Mouse (Mus musculus) large intestine, adult 2 months (tissue): ENCODE data around the gene Bcor. TPM values are rescaled to one million over a fixed set of nuclear protein-coding genes. Genes with fewer than 3 reads are reported as not detected.

Experiments used
- DNase-seq: peaks from one replicate; pipeline ENCODE4 v3.0.0-alpha.2; 2012; ENCODE audit warnings: low read depth, low spot score
- WGBS: fragments of 180-500 bp; shearing (Covaris S2); methylation state at CpG from one replicate; pipeline ENCODE4 v1.1.7; 2018; 5-methylcytosine and 5-hydroxymethylcytosine counted together
- polyA plus RNA-seq: library from polyadenylated mRNA; depleted of rRNA; stranded (reverse); fragments of >200 nt; gene quantifications from 2 replicates; pipeline ENCODE4 v1.2.3, GENCODE M21; 2012

Bcor gene
- polyA plus RNA-seq, 1 experiment: 5.5 TPM

DNA sequence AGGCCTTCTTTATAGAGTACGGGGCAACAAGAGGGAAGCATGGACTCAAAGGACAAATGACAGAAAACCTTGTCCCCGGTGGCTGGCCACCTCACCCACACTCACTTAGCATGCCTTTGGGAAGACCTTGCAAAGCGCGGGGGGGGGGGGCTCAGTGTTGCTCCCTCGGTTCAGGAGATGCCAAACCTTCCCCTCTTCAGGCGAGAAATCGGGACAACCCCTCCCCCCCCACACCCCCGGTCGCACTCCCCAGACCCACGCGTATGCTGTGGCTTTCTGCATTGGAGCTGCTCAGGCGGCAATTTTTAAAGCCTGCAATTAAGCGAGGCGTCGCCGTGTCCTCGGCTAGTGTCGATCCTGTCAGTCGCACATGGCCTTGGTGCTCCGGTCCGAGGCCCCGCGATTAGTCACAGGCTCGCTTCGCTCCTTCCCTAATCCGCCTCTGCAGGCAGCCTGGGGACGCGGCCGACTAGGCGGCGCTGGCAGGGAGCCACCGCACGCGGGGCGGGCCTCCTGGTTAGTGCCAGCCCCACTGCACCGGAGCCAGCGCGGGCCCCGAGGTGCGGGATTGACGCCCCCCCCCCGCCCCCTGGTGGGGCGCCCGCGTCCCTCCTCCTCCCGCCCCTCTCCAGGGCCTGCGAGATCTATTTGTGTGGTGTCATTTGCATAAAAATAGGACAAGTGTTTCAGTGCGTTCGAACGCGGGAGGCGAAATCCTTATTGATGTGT is 70.6 kb downstream of the Bcor start:
- WGBS: 7% methylated on average over 38 of the region's 52 CpGs
- DNase-seq: no peak

DNA sequence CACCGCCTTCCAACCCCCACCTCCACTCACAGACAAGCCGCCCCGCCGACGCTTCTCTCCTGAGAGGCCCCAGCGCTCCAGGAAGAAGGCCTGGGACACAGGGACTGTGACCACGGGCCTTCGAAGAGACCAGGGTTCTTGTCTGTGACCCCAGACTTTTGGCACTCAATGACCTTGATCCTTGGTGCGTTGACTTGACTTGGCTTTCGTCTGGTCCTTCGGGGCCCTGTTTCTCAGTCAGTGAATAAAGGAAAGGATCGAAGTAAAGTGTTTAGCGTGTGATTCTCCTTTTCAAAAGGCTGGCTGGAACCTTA is 71.2 kb downstream of the Bcor start:
- WGBS: 8% methylated on average over 13 of the region's 13 CpGs

DNA sequence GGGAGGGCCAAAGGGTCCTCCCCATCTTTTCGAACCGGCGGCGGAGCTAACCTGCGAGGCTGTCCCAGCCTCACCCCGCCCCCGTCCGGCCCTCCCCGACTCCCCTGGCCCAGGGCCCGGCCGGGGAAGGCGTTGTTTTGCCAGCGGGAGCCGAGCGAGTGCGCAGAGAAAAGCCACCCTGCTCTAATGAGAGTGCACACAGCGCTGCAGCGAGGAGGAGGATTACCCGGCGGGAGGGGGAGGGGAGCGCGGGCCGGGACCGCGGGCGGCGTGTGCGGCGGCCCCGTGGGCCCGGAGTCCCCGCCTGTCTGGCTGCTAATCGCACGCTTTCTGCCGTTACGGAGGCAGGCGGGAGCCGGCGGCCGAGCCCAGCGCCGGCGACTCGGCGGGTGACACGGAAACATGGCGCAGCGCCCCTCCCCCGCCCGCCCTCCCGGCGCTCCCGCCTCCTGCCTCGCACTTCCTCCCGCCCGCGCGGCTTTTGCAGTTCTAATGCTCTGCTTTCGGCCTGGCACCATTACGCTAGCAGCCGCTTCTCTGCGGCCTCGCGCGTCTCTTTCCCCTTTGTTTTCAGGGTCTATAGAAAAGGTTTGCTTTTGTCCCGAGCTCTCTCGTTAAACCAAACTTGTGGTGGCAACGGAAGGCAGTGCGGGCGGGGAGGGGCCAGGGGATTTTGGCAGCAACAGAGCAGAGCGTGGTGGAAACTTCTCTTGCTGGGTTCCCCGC is 71.7 kb downstream of the Bcor start:
- WGBS: 5% methylated on average over 69 of the region's 72 CpGs
- DNase-seq: no peak

More for the DNA sequence above, 71.2 kb downstream of the Bcor start:
- DNase-seq: no peak

DNA sequence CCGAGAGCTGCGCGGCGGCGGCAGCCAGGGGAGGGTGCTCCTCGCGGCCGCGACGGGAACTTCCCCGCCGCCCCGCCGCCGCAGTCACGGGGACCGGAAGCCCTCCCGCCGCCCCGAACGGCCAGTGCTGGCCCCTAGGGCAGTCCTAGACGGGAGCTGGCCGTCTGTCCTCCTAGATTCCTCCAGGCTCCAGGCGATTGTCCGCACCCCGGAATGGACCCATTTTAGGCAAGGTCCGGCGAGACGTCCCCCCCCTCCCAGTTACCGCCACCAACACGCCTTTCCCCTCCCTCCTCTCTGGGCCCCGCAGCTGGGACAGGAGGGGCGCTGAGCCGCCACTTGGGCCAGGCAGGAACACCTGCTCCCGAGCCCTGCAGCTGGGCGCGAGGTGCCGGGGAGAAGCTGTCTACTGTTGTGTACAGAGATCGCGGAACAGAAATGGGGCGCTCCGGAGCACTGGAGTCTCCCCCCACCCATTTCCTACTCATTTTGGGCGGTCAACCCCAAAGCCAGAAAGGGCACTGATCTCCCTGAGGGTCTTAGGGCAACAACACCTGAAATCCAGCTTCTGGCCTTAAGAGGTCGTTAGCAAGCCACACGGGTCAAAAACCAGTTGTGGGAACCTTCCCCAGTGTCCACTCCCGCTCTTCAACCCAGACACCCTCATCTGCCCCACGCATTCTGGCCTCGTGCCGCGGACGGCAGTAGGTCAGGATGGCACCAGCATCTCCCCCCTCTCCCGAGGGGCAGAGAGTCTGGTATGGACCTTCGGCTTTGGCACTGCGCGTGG is 72.4 kb downstream of the Bcor start:
- no peak for DNase-seq

DNA sequence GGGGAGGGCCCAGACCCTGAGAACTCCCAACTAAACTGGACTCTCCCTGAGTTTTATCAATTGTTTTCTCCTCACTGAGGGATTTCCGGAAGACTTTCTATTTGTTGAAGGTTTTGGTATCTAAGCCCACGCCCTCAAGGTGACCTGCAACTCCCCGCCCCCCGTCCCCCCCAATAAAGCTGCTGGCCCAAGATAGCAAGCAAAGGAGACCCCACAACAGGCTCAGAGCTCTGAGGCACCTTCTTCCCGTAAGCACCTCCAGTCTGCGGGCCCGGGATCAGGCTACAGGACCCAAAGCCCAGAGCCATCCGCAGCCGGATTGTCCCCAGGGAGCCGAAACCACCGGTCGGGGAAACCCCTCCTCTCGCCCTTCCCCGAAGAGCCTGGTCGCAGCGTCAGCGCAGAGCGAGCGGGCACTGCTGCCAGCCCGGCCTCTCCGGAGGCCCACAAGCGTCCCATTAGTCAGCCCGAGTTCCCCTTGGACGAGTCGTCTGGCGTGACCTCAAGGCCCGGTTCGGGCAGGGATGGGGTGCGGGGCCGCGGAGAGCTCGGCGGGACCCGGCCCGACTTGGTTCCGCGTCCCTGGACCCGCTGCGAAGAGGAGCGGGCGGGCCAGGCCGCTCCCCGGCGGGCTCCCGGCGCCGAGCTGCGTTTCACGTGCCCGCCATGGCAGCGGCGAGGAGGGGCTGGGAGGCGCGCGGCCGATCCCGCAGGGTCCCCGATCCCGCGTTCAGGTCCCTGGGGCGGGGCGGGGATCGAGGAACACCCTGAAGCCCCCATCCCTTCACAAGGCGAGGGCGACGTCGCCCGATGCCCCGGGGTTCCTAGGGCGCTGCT is 73.3 kb downstream of the Bcor start:
- WGBS: 4% methylated on average over 66 of the region's 70 CpGs
- DNase-seq: no peak

More for the DNA sequence above, 72.4 kb downstream of the Bcor start:
- 5% methylated on average over 55 of the region's 55 CpGs for WGBS

DNA sequence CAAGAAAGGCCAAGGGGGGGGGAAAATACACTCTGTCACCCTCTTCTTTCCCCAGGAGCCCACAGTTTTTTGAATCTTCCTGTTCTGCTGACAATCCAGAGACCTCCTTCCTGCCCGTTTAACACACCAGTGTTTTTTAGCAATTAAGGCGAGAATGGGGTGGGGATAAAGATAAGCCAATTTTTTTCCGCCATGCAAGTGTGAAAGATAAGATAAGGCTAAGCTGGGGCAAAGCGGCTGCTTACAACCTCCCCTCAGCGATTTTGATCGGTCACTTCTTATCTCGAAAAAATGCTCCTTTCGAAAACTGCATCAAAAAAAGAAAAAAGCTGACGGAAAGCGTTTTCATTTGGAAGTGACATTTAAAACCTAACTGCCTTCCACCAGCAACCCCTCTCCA is 74.2 kb downstream of the Bcor start:
- 28% methylated on average over 10 of the region's 10 CpGs for WGBS
- DNase-seq: no peak

DNA sequence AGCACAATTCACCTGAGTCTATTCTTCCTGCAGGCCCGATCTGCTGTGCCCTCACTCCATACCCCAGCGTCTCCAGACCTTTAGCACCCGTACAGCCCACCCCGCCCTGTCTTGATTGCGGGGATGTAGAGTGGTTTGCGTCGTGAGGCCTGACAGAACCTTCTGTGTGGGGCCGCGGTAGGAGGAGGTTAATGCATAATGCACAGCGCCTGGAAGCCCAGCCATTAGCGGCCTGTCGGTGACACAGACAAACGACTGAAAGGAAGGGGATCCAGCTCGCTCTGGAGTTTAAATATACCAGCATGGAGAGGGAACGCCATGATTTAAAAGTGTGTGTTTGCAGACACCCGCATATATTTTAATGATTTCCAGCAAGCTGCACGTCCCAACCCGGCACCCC is 74.9 kb downstream of the Bcor start:
- WGBS: 26% methylated on average over 18 of the region's 18 CpGs
- no peak for DNase-seq

DNA sequence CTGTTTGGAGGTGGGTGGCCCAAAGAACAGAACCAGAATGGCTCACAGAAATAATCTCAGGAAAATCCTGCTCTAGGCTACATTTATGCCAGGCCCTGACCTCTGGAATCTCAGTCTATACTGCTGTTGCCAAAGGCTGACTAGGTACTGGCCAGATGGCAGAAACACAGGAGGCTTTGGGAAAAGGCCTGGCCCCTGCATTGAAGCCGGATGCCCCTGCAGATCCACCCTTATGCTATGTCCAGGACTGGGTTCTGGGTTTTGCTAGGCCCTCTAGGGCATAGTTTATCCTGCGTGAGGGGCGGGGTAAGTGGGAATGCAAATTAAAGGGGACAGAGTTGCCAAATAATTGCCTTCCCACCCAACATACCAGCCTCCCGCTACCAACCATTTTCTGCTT is 75.5 kb downstream of the Bcor start:
- 51% methylated on average over 4 of the region's 4 CpGs for WGBS
- no peak for DNase-seq

DNA sequence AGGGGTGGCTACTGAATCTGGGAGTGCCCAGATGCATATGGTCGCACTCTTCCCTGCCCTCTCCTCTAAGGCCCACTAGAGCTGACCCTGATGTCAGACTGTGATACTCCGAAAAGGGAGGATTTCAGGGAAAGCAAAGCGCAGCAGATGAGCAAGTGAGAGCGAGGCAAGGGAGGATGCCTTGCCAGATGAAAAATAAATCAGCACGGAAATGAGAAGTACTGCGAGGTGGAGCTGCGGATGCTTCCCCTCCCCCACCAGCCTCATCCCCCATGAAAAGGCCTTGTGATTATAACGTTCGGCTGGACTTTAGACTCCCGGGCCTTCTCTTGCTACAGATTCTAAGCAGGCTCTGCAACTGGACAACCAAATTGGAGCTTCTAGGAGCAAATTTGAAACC is 76.5 kb downstream of the Bcor start:
- no peak for DNase-seq
- 62% methylated on average over 10 of the region's 10 CpGs for WGBS

DNA sequence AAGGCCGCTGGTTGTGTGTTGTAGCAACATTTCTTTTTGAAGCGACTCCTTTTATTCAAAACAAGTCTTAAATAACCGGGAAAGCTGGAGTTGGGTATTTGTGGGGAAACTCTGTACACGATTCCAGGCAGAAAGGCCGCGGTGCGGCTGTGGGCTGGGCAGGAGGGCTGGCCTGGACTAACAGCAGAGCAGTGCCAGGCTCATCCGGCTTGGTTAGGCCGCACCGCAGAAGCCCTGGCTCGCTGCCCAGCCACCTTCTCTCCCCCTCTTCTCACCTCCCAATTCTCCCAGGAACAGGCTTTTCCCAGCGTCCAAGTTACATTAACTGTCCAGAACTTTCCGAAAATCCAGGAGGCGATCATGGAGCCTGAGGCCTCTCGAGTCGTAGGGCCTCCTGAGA is 77.4 kb downstream of the Bcor start:
- no peak for DNase-seq
- 60% methylated on average over 16 of the region's 16 CpGs for WGBS

DNA sequence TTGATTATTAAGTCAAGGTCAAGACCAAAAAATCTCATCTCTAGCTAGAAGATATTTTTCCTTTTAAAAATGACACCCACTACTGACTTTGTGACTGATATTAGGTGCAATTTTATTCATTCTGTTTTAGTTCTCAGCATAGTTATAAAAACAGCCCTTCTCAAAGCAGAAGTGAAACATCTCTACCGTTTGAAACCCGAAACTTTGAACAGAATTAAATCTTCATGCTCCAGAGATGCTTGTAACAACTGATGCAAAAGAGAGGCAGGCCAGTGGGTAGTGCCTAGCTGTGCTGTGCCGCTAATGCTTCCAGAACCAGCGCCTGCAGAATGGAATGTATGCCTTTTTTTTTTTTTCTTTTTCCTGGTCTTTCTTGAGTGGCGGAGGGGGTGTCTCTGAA is 78.0 kb downstream of the Bcor start:
- no peak for DNase-seq
- WGBS: 70% methylated on average over 5 of the region's 5 CpGs

DNA sequence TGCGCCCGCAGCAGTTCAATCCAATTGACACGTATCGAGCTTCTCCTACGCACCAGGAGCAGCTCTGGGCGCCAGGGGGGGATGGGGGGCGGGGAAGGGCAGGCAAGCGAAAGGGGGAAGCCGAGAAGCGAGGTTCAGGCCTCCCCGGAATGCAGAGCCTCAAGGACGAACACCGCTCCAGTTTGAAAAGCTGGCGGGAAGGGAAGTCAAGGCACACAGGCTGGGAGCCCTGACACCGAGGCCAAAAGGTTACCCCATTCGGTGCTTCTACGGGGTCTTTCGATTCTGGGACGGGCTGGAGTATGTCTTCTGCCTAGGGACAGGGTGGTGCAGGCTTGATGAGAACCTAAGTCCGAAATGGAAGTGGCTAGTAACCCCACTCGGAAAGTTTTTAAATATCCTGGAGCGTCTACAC is 78.4 kb downstream of the Bcor start:
- 53% methylated on average over 22 of the region's 22 CpGs for WGBS
- DNase-seq: no peak

DNA sequence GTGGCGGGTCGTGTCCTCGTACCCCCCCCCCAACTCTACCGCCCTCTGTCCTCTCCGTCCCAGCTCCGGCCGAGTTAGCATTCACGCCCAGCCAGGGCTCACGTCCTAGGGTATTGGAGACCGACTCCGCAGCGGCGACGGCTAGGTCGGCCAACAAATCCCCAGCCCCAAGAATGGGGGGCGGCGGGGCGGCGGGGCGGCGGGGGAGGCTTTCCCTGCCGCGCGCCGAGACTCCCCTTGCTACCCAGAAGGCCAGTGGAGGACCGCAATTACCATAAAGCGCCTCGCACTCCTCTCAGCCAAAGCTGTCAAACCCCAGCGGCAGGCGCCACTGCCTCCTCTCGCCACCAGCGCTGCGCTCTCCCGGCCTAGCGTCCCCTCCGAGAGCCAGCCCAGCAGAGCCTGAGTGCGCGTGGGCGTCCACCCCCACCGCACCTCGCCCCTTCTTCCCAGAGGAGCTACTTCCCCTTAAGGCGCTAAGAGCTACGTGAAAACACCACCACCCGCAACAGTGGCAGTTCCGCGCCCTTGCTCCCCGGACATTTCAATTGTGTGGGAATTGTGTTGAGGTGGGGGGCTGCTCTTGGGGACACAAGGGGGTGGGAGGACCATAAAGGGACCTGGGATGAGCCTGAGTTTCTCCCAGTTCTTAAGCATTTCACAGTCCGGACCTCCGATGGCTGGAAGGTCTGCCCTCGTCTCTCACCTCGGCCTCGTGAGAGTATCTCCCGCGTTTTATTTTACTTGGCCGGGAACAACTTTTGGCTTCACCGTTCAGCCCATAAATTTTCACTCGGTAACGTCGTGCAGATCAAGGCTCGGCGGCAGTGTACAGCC is 79.0 kb downstream of the Bcor start:
- DNase-seq: no peak
- 9% methylated on average over 61 of the region's 61 CpGs for WGBS

DNA sequence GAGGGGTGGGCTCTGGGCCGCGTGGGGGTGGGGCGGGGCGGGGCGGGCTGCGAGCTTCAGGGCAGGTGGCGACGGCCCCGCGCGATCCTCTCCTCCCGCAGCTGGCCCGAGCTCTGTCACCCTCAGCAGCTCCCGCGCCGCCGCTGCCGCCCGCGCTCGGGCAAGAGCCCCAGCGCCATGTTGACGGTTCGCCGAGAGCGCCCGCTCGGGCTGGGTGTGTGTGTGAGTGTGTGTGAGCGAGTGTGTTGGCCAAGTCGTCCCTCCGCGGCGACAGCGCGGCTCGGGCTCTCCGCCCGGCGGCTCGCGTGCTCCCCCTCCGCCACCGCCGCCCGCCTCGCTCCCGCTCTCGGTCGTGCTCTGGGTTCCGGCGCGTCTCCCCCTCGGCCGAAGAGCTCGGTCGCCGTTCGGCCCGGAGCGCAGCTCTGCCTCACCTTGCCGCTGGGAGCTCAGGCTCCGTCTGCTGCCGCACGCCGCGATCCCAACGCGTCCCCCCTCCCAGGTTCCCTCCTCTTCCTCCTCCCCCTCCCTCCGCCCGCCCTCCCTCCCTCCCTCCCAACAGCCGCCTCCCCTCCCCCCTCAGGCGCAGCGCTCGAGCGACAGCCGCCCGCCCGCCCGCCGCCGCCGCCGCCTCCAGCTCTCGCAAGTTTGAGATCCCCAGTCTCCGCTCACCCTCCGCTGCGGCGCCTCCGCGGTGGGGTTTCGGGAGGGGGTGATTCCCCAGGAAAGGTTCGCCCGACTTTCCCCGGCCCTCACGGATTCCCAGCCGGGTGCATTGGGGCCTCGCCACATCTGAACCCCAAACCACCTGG is 79.9 kb downstream of the Bcor start:
- WGBS: 4% methylated on average over 77 of the region's 97 CpGs
- no peak for DNase-seq

DNA sequence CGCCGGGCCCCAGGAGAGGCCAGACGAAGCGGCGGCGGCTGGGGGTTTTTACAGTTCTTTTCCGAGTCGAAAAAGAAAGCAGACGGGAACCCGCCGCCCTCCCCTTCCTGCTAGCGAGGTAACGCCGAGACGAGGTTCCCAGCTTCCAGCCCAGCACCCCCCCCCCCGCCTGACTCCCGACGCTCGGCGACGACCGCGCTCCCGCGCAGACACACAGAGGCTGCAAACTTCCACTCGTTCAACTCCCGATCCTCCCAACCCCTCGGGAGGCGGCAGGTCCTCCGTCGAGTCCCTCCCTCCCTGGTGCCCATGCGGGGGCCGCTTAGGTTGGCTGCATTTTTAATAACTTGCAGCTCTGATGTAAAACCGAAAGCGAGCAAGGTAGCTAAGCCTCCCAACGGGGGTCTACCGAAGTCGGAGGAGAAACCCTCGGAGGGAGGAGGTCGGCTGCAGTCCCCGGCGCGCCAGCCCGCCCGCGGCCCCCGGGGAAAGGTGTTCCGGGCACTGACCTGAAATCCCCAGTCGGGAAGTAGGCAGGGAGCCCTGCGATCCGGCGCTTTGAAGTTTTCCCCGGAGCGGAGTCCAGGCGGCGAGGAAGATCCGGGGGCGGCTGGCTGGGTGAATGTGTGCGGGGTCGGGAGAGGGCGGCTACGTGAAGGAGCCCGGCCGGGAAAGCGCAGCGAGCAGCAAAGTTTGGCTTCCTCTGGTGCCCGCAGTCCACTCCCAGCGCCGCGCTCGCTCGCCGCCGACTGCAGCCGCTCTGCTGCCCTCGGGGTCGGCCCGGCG is 80.7 kb downstream of the Bcor start:
- DNase-seq: no peak

DNA sequence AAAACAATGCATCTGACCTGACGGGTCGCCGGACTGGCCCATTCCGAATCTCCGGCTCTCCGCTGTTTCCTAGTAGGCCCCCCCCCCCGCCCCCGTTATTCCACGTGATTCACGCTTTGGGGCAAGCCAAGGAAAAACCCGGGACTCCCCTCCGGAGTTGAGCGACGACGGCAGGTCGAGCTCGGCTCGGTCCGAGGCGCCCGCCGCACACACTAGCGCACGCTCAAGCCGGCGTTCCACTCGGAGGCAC is 81.2 kb downstream of the Bcor start:
- 2% methylated on average over 26 of the region's 27 CpGs for WGBS
- no peak for DNase-seq

More for the DNA sequence above, 80.7 kb downstream of the Bcor start:
- WGBS: 3% methylated on average over 64 of the region's 79 CpGs

DNA sequence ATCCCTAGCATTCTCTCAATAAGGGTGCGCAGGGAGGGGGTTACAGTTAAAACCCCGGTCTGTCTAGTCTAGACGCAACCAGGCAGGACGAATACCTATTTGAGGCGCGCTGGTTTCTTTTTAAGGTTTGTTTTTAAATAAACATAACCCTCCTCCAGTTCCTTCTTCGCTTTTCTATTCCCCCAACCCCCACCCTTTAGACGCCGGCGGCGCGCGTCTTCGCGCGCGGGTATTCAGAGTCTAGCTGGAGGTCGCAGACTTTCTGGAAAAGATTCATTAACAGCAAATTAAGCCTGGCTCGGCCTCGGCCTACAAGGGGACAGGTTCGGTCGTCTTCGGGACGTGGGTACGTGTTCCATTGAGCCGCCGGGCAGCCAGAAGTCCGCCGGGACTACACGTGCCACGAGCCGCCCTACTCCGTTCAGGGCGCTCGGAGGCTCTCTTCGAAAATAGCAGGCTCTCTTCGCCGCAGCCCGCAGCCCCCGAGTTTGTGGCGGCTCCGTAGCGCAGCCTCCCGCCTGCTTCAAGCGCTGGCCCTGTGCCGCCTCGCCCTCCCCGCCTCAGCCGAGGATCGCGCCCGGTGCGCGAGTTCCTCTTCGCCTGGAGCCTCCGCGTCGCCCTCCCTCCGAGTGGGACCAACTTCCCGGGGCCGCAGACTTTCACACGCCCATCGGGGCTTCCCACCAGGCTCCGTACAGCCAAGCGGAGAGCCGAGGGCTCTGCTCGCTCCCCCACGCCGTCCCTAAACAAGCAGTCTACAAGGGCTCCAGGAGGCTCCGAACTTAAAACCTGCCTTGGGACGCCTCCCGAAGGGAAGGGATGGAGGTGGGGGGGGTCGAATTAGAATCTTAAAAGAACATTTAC is 81.7 kb downstream of the Bcor start:
- WGBS: 4% methylated on average over 73 of the region's 73 CpGs
- no peak for DNase-seq
